Mouse (Mus musculus) adrenal gland, postnatal 36 days (tissue): Measurements from ENCODE around the gene Gcnt4. TPM values are rescaled to one million over a fixed set of nuclear protein-coding genes. Genes with fewer than 3 reads are reported as not detected.

Experiments
- DNase-seq, 2 experiments: peaks; one replicate each; pipeline ENCODE4 v3.0.0; 2021; ENCODE audit warnings: mixed read lengths in 1 of 2
- total RNA-seq, 2 experiments: library from RNA; stranded (reverse); gene quantifications; 2 replicates each; pipeline ENCODE4 v1.2.3; 2021

Gcnt4 gene
- total RNA-seq, 2 experiments from 2014 or later, result 0.17 to 1.4 TPM

- no peak for DNase-seq
Observed at GRCm38 (mm10) chr13:96993291-96993989, 69.0 kb downstream of the Gcnt4 start.

- no peak for DNase-seq
Observed at GRCm38 (mm10) chr13:96995243-96995642, 70.8 kb downstream of the Gcnt4 start.

GRCm38 (mm10) chr13:96997080-96997479 is 72.6 kb downstream of the Gcnt4 start:
- no peak for DNase-seq

Other genes starting within 250 kb of the Gcnt4 start
- gene Ankrd31, start 176.4 kb upstream of the Gcnt4 start, total RNA-seq, result under 1 TPM in 1 of 2 experiments, not detected in 1; 0.49 TPM
- not detected for gene 1700029F12Rik, start 109.7 kb downstream of the Gcnt4 start, total RNA-seq
- gene Fam169a, start 142.6 kb downstream of the Gcnt4 start, total RNA-seq, result 10 to 100 TPM in 1 of 2 experiments, 1 to 10 TPM in 1; 1.8 to 14.0 TPM
- gene Gm6169, start 174.5 kb downstream of the Gcnt4 start, total RNA-seq, result 10 to 100 TPM in 1 of 2 experiments, 1 to 10 TPM in 1; 1.1 to 10.4 TPM
- 10 to 100 TPM; 40.5 to 46.5 TPM for gene Gfm2, start 213.2 kb downstream of the Gcnt4 start, total RNA-seq
- gene Nsa2, start 213.2 kb downstream of the Gcnt4 start, total RNA-seq, result 10 to 100 TPM; 65.3 to 68.8 TPM